Mouse (Mus musculus): ENCODE measurements around the gene Camk2d. TPM values are rescaled to one million over a fixed set of nuclear protein-coding genes. Genes with fewer than 3 reads are reported as not detected.

Gene Camk2d
- polyA plus RNA-seq, 1 experiment, result 66.4 TPM

DNA sequence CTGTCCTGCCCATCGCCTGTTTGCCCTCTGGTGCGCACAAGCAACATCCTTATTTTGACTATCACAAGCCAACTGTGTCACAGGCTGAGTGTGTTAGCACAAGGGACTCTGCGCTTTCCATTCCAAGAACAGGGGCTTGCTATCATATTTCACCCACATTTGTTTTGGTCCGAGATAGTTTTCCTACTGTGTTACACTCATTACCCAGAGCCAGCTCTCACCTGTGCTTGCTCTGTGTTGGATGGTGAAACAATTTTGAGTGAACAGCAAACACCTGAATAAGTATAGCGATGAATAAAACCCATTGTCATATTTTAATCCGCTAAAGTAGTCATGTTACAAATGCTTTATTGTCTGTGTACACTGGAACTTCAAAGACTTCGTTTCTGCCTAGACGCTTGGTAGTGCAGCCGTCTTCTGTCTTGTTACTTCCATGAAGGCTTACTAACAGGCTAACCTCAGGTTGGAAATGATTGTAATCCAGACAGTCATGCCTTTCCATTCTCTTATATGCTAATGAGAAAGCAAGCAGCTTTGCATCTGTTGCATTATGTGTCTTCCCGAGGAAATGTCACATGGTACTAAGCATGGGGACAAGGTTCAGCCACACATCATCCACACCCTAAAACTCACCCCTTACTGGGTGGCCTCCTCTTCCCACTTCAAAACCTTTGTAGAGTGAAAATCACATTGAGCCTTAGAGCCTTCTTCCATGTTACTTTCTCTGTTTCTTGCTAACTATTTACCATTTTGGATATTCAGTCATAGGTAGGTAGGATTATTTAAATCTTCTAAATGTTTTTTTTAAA lies 44.5 kb downstream of the Camk2d start:
- Histone ChIP-seq H3K27ac (ENCODE audit: insufficient read depth, low read length) (no peak overlapping the region), H3K4me3 (ENCODE audit: insufficient read depth, low read length) (no peak overlapping the region)
- TF ChIP-seq CTCF (IDR thresholded peaks at IDR 0.05; ENCODE audit: extremely low read depth, insufficient read depth, low read length), result no peak
- TF ChIP-seq POLR2A (IDR thresholded peaks at IDR 0.05; ENCODE audit: extremely low read depth, insufficient read depth, low read length), result no peak

GRCm38 (mm10) chr3:126641451-126641850 lies 45.3 kb downstream of the Camk2d start:
- H3K4me1 ChIP-seq (ENCODE audit: control insufficient read depth, insufficient read depth, low read length), result peaks cover 4% of the 10 kb centered on the region
- no peak overlapping the region for H3K27ac ChIP-seq (ENCODE audit: insufficient read depth, low read length)
- TF ChIP-seq POLR2A (IDR thresholded peaks at IDR 0.05; ENCODE audit: extremely low read depth, insufficient read depth, low read length) (no peak), CTCF (IDR thresholded peaks at IDR 0.05; ENCODE audit: extremely low read depth, insufficient read depth, low read length) (no peak)
- H3K4me3 ChIP-seq (ENCODE audit: insufficient read depth, low read length), result no peak overlapping the region

More for the DNA sequence above, 44.5 kb downstream of the Camk2d start:
- peaks cover 4% of the 10 kb centered on the region for H3K4me1 ChIP-seq (ENCODE audit: control insufficient read depth, insufficient read depth, low read length)

DNA sequence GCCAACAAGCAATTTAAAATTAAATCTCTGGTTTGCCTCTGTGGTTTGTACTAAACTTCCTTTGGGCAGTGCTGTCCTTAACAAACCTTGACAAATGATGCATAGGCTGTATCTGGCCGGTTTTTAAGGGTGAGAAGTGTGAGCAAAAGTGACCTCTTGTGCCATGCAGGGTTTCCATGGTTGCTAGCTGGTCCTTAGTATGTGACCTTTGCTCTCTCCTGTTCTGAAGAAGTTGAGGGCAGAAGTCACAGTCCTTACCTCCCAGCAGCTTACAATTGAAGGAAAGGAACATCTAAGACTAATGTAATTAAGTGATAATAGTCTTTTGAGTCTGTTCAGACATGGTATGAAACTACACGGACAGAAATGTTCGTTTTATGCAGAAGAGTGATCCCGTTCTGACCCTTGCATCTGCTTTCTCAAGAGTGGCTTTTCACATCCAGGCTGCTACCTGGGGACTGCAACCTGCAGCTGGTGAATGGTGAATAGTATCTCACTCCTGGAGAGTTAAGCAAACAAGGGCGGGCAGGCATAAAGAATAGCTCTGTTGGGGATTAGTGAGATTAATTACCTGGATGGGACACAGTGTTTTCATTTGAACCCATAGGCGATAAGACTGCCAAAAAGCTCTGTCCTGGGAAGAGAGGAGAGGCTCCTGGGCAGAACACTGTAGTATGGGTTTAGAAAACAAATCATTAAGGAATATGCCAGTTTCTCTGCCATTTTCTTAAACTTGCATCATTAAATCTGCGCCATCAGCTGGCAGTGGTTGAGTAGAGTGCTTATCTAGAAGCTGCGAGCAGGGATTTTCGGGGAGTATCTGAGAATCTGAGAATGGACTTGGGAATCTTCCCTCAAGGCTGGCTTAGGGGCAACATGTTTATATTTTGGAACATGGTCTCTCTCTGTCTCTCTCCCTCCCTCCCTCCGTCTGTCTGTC lies 47.2 kb downstream of the Camk2d start:
- no peak overlapping the region for H3K27ac ChIP-seq (ENCODE audit: insufficient read depth, low read length)

GRCm38 (mm10) chr3:126650332-126650731 lies 54.2 kb downstream of the Camk2d start:
- TF ChIP-seq CTCF (IDR thresholded peaks at IDR 0.05; ENCODE audit: extremely low read depth, insufficient read depth, low read length) (no peak), POLR2A (IDR thresholded peaks at IDR 0.05; ENCODE audit: extremely low read depth, insufficient read depth, low read length) (no peak)
- no peak overlapping the region for H3K4me3 ChIP-seq (ENCODE audit: insufficient read depth, low read length)
- H3K27ac ChIP-seq (ENCODE audit: insufficient read depth, low read length), result no peak overlapping the region
- no peaks in the 10 kb centered on the region; the same call in 1 of the 2 replicates for H3K4me1 ChIP-seq (ENCODE audit: control insufficient read depth, insufficient read depth, low read length)

More for the DNA sequence above, 47.2 kb downstream of the Camk2d start:
- no peak overlapping the region for H3K4me3 ChIP-seq (ENCODE audit: insufficient read depth, low read length)
- H3K4me1 ChIP-seq (ENCODE audit: control insufficient read depth, insufficient read depth, low read length), result peaks cover 2% of the 10 kb centered on the region; the same call in 1 of the 2 replicates
- TF ChIP-seq CTCF (IDR thresholded peaks at IDR 0.05; ENCODE audit: extremely low read depth, insufficient read depth, low read length) (no peak), POLR2A (IDR thresholded peaks at IDR 0.05; ENCODE audit: extremely low read depth, insufficient read depth, low read length) (no peak)

DNA sequence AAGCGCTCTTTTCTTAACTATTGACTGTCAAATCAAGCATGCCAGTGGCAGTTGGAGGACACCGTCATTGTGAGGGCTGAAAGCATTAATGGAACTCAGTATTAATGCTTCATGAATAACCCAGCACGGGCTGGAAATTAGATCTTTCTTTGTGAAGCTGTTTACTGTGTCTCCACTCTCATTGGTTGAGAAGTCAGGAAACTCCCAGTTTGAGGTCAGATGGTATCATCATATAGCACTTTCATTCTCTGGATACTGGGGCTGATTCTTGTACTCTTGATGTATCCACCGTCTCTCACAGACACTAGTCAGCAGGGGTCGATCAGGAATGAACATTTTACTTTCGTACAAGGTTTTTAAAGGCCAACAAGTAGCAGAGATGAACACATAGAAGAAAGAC lies 54.6 kb downstream of the Camk2d start:
- no peak overlapping the region for H3K4me3 ChIP-seq (ENCODE audit: insufficient read depth, low read length)
- H3K4me1 ChIP-seq (ENCODE audit: control insufficient read depth, insufficient read depth, low read length), result no peaks in the 10 kb centered on the region; the same call in 1 of the 2 replicates
- H3K27ac ChIP-seq (ENCODE audit: insufficient read depth, low read length), result no peak overlapping the region
- no peak for TF ChIP-seq POLR2A (IDR thresholded peaks at IDR 0.05; ENCODE audit: extremely low read depth, insufficient read depth, low read length)
- TF ChIP-seq CTCF (IDR thresholded peaks at IDR 0.05; ENCODE audit: extremely low read depth, insufficient read depth, low read length), result no peak

- TF ChIP-seq CTCF (IDR thresholded peaks at IDR 0.05; ENCODE audit: extremely low read depth, insufficient read depth, low read length) (no peak), POLR2A (IDR thresholded peaks at IDR 0.05; ENCODE audit: extremely low read depth, insufficient read depth, low read length) (no peak)
- Histone ChIP-seq H3K4me1 (ENCODE audit: control insufficient read depth, insufficient read depth, low read length) (no peaks in the 10 kb centered on the region; the same call in 1 of the 2 replicates), H3K4me3 (ENCODE audit: insufficient read depth, low read length) (no peak overlapping the region), H3K27ac (ENCODE audit: insufficient read depth, low read length) (no peak overlapping the region)
Measured at GRCm38 (mm10) chr3:126652361-126652760, 56.3 kb downstream of the Camk2d start.

- no peaks in the 10 kb centered on the region; the same call in 1 of the 2 replicates for H3K4me1 ChIP-seq (ENCODE audit: control insufficient read depth, insufficient read depth, low read length)
- TF ChIP-seq POLR2A (IDR thresholded peaks at IDR 0.05; ENCODE audit: extremely low read depth, insufficient read depth, low read length) (no peak), CTCF (IDR thresholded peaks at IDR 0.05; ENCODE audit: extremely low read depth, insufficient read depth, low read length) (no peak)
- H3K4me3 ChIP-seq (ENCODE audit: insufficient read depth, low read length), result no peak overlapping the region
- no peak overlapping the region for H3K27ac ChIP-seq (ENCODE audit: insufficient read depth, low read length)
Measured at GRCm38 (mm10) chr3:126653118-126653517, 57.0 kb downstream of the Camk2d start.

GRCm38 (mm10) chr3:126656173-126656572 lies 60.1 kb downstream of the Camk2d start:
- Histone ChIP-seq H3K4me3 (ENCODE audit: insufficient read depth, low read length) (no peak overlapping the region), H3K4me1 (ENCODE audit: control insufficient read depth, insufficient read depth, low read length) (peaks cover 9% of the 10 kb centered on the region)
- TF ChIP-seq CTCF (IDR thresholded peaks at IDR 0.05; ENCODE audit: extremely low read depth, insufficient read depth, low read length) (no peak), POLR2A (IDR thresholded peaks at IDR 0.05; ENCODE audit: extremely low read depth, insufficient read depth, low read length) (no peak)

GRCm38 (mm10) chr3:126657895-126658294 lies 61.8 kb downstream of the Camk2d start:
- Histone ChIP-seq H3K4me1 (ENCODE audit: control insufficient read depth, insufficient read depth, low read length) (peaks cover 9% of the 10 kb centered on the region), H3K4me3 (ENCODE audit: insufficient read depth, low read length) (no peak overlapping the region), H3K27ac (ENCODE audit: insufficient read depth, low read length) (no peak overlapping the region)
- no peak for TF ChIP-seq POLR2A (IDR thresholded peaks at IDR 0.05; ENCODE audit: extremely low read depth, insufficient read depth, low read length)
- no peak for TF ChIP-seq CTCF (IDR thresholded peaks at IDR 0.05; ENCODE audit: extremely low read depth, insufficient read depth, low read length)

More at GRCm38 (mm10) chr3:126656173-126656572, 60.1 kb downstream of the Camk2d start:
- H3K27ac ChIP-seq (ENCODE audit: insufficient read depth, low read length), result no peak overlapping the region

Data from cortical plate, adult 2 months (tissue).